Mouse (Mus musculus) liver, adult 2 months (tissue): ENCODE measurements around the gene Defb7.

Experiments
- CTCF ChIP-seq: fragments of 200-500 bp; IDR thresholded peaks from 2 replicates; pipeline ENCODE4 v1.5.1; 2011; ENCODE audit warnings: low read depth, low read length, control low read depth
- POLR2A ChIP-seq: fragments of 200-500 bp; IDR thresholded peaks from 2 replicates; pipeline ENCODE4 v1.6.1; 2011; ENCODE audit warnings: low read length, control low read depth; ENCODE audit not compliant: insufficient read depth; ENCODE audit errors: extremely low read depth

DNA sequence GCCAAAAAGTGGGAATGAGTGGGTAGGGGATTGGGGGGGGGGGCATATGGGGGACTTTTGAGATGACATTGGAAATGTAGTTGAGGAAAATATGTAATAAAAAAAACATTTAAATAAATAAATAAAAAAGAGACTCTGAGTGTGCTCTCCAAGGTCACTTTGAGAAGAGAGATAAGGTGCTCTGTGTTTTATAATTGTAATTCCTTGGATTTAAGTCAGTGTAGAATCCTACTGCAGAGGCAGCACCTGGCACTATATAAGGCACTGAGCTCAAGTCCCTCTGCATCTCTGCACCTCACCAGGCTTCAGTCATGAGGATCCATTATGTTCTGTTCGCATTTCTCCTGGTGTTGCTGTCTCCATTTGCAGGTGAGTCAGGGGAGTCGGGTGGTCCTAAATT is at the start of gene Defb7:
- TF ChIP-seq POLR2A (no peak), CTCF (no peak)
